Mouse (Mus musculus): Measurements from ENCODE around the gene Gm21762. TPM values are rescaled to one million over a fixed set of nuclear protein-coding genes. Genes with fewer than 3 reads are reported as not detected.

The Gm21762 gene
- polyA plus RNA-seq (2015; fragmentation: Illumina TruSeq; extraction: RNeasy Lipid Tissue Mini Kit (QIAGEN cat#74804); ENCODE audit: insufficient read depth, low read depth, low replicate concordance): not detected

DNA sequence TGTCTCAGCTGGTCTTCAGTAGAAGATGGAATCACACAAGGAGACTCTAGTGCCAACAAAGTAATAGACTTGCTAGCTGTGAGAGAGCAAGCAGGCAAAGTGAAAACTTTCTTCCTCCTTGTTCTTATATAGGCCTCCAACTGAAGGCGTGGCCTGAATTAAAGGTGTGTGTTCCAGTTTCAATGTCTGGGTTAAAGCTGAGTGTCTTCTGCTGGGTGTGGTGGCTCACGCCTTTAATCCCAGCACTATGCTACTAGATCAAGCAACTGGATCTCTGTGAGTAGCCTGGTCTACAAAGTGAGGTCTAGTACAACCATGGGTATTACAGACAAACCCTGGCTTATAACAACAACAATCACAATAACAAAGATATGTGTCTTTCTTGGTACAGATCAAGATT lies at the start of gene Gm21762:
TSS of gene Gm21762 (minus strand) at position 101 of the 400 bp plus-strand sequence.

DNA sequence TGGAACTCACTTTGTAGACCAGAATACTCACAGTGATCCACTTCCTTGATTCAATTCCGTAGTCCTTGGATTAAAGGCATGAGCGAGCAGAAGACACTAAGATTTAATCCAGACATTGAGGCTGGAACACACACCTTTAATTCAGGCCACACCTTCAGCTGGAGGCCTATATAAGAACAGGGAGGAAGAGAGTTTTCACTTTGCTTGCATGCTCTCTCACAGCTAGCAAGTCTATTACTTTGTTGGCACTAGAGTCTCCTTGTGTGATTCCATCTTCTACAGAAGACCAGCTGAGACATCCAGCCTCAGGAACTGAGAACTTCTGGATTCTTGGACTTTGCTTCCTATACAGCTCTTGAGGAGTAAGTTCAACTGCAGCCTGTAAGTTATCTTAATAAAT lies 47.1 kb upstream of the Gm21762 start, which contains the start of gene AF067061:
TSS of gene AF067061 (plus strand) at position 245 of the 400 bp plus-strand sequence.

DNA sequence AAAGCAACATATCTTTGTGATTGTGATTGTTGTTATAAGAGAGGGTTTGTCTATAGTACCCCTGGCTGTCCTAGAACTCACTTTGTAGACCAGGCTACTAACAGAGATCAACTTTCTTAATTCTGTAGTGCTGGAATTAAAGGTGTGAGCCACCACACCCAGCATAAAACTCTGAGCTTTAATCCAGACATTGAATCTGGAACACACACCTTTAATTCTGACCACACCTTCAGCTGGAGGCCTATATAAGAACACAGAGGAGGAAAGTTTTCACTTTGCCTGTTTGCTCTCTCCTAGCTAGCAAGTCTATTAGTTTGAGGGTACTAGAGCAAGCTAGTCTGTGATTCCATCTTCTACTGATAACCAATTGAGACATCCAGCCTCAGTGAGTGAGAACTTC lies 23.1 kb upstream of the Gm21762 start, which contains the start of gene Gm21731:
TSS of gene Gm21731 (plus strand) at position 301 of the 400 bp plus-strand sequence.

DNA sequence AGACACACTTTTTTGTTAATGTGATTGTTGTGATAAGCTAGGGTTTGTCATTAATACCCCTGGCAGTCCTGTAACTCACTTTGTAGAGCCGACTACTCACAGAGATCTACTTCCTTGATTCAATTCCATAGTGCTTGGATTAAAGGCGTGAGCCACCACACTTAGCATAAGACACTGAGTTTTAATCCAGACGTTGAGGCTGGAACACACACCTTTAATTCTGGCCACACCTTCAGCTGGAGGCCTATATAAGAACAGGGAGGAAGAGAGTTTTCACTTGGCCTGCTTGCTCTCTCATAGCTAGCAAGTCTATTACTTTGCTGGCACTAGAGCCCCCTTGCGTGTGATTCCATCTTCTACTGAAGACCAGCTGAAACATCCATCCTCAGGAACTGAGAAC lies 43.6 kb downstream of the Gm21762 start, which contains the start of gene Gm21818:
TSS of gene Gm21818 (plus strand) at position 301 of the 400 bp plus-strand sequence.

Other genes starting within 250 kb of the Gm21762 start
- gene Gm36079, start 188.9 kb downstream of the Gm21762 start, polyA plus RNA-seq (2015; fragmentation: Illumina TruSeq; extraction: RNeasy Lipid Tissue Mini Kit (QIAGEN cat#74804); ENCODE audit: insufficient read depth, low read depth, low replicate concordance): not detected
- 0.96 TPM for gene Gm21188, start 163.8 kb downstream of the Gm21762 start, polyA plus RNA-seq (2015; fragmentation: Illumina TruSeq; extraction: RNeasy Lipid Tissue Mini Kit (QIAGEN cat#74804); ENCODE audit: insufficient read depth, low read depth, low replicate concordance)
- gene Gm20767, start 75.7 kb downstream of the Gm21762 start, polyA plus RNA-seq (2015; fragmentation: Illumina TruSeq; extraction: RNeasy Lipid Tissue Mini Kit (QIAGEN cat#74804); ENCODE audit: insufficient read depth, low read depth, low replicate concordance): not detected
- gene Gm21818, start 43.5 kb downstream of the Gm21762 start, polyA plus RNA-seq (2015; fragmentation: Illumina TruSeq; extraction: RNeasy Lipid Tissue Mini Kit (QIAGEN cat#74804); ENCODE audit: insufficient read depth, low read depth, low replicate concordance): not detected
- gene Gm21731, start 23.2 kb upstream of the Gm21762 start, polyA plus RNA-seq (2015; fragmentation: Illumina TruSeq; extraction: RNeasy Lipid Tissue Mini Kit (QIAGEN cat#74804); ENCODE audit: insufficient read depth, low read depth, low replicate concordance): not detected
- gene AF067061, start 47.2 kb upstream of the Gm21762 start, polyA plus RNA-seq (2015; fragmentation: Illumina TruSeq; extraction: RNeasy Lipid Tissue Mini Kit (QIAGEN cat#74804); ENCODE audit: insufficient read depth, low read depth, low replicate concordance): not detected
- gene BC147527, start 84.4 kb upstream of the Gm21762 start, polyA plus RNA-seq (2015; fragmentation: Illumina TruSeq; extraction: RNeasy Lipid Tissue Mini Kit (QIAGEN cat#74804); ENCODE audit: insufficient read depth, low read depth, low replicate concordance): not detected
- not detected for gene Tcstv3, start 100.9 kb upstream of the Gm21762 start, polyA plus RNA-seq (2015; fragmentation: Illumina TruSeq; extraction: RNeasy Lipid Tissue Mini Kit (QIAGEN cat#74804); ENCODE audit: insufficient read depth, low read depth, low replicate concordance)